Mouse (Mus musculus) ES-Bruce4 (cell line): ENCODE measurements around the gene Recql5. TPM values are rescaled to one million over a fixed set of nuclear protein-coding genes. Genes with fewer than 3 reads are reported as not detected.

Source experiments
- H3K27ac ChIP-seq: 2 replicates; pipeline ENCODE4 v1.5.1; 2012; ENCODE audit warnings: low read length, inconsistent platforms; ENCODE audit not compliant: insufficient read depth
- H3K27me3 ChIP-seq: 2 replicates; pipeline ENCODE4 v1.6.1; 2012; ENCODE audit warnings: mild to moderate bottlenecking, low read length, inconsistent platforms; ENCODE audit not compliant: control insufficient read depth, poor library complexity, insufficient read depth, severe bottlenecking
- H3K36me3 ChIP-seq: 2 replicates; pipeline ENCODE4 v1.6.1; 2012; ENCODE audit warnings: inconsistent platforms, mild to moderate bottlenecking, low read length, moderate library complexity; ENCODE audit not compliant: control insufficient read depth, poor library complexity, insufficient read depth, severe bottlenecking
- H3K4me1 ChIP-seq: one replicate; pipeline ENCODE4 v1.8.1; 2011; ENCODE audit warnings: low read length; ENCODE audit not compliant: control insufficient read depth, insufficient read depth
- H3K4me3 ChIP-seq: 2 replicates; pipeline ENCODE4 v1.5.1; 2011; ENCODE audit warnings: low read depth, mild to moderate bottlenecking, low read length
- H3K9ac ChIP-seq: 2 replicates; pipeline ENCODE4 v1.6.1; 2012; ENCODE audit warnings: low read depth, mild to moderate bottlenecking, inconsistent platforms; ENCODE audit not compliant: poor library complexity, severe bottlenecking
- H3K9me3 ChIP-seq: replicated peaks from 2 replicates; pipeline ENCODE4 v1.6.1; 2012; ENCODE audit warnings: mild to moderate bottlenecking, low read length, inconsistent platforms; ENCODE audit not compliant: control insufficient read depth, poor library complexity, insufficient read depth, severe bottlenecking
- CTCF ChIP-seq: IDR thresholded peaks from one replicate; pipeline ENCODE4 v1.8.1; 2011; ENCODE audit warnings: low read depth, low read length
- EP300 ChIP-seq: IDR thresholded peaks from 2 replicates; pipeline ENCODE4 v1.6.1; 2011; ENCODE audit warnings: low read depth, low read length; ENCODE audit not compliant: insufficient read depth
- POLR2A ChIP-seq: IDR thresholded peaks from one replicate; pipeline ENCODE4 v1.8.1; 2011; ENCODE audit warnings: low read length; ENCODE audit not compliant: insufficient read depth
- polyA plus RNA-seq: library from polyadenylated mRNA; stranded (reverse); fragments of >200 nt; gene quantifications from 2 replicates; pipeline ENCODE4 v1.2.4, GENCODE M21; 2011; ENCODE audit warnings: low read depth; ENCODE audit not compliant: missing spikeins, insufficient read depth, insufficient read length

Gene Recql5
- polyA plus RNA-seq, 1 experiment = 22.6 TPM

- H3K27me3 ChIP-seq = no peaks in the 10 kb centered on the region
- peak overlapping the region; percentile 53 for H3K27ac ChIP-seq
- H3K36me3 ChIP-seq = peaks cover 30% of the 10 kb centered on the region
- no peaks in the 10 kb centered on the region for H3K9me3 ChIP-seq
- no peak overlapping the region for H3K4me3 ChIP-seq
- no peaks in the 10 kb centered on the region for H3K4me1 ChIP-seq
- no peak overlapping the region for H3K9ac ChIP-seq
- TF ChIP-seq EP300 (no peak), CTCF (no peak), POLR2A (no peak)
These were observed 24.7 kb upstream of the Recql5 start for GRCm38 (mm10) chr11:115957971-115958370.

DNA sequence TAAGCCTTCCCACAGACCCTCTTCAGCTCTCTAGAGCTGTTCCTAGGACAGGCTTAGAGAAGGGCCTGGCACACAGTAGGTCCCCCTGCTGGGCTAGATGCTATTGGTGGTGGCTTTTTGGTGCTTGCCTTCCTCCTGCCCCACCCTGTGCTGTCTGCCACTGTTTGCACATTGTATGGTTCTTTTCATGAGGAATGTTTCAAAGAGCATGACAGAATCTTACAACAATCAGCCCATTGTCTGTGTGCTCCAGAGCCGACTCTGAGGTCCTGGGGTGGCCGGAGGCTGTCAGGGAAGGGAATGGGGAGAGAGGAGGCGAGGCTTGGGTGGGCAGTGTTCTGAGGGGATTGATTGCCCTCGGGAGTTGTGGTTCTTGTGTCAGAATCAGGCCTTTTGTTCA lies 23.2 kb upstream of the Recql5 start:
- Histone ChIP-seq H3K9ac (no peak overlapping the region), H3K9me3 (no peaks in the 10 kb centered on the region), H3K27ac (peak overlapping the region; percentile 53; the same call in 1 of the 2 replicates), H3K36me3 (peaks cover 30% of the 10 kb centered on the region), H3K4me1 (no peaks in the 10 kb centered on the region), H3K4me3 (no peak overlapping the region), H3K27me3 (no peaks in the 10 kb centered on the region)
- TF ChIP-seq POLR2A (no peak), EP300 (0 out of 2 replicates have a peak, but pooled peaks have one; percentile 38)

GRCm38 (mm10) chr11:115955195-115955858 lies 22.1 kb upstream of the Recql5 start:
- no peaks in the 10 kb centered on the region for H3K9me3 ChIP-seq
- H3K4me3 ChIP-seq = no peak overlapping the region
- TF ChIP-seq CTCF = no peak
- TF ChIP-seq POLR2A = no peak
- no peaks in the 10 kb centered on the region for H3K4me1 ChIP-seq
- no peak overlapping the region; the same call in 1 of the 2 replicates for H3K27ac ChIP-seq
- H3K9ac ChIP-seq = no peak overlapping the region
- no peaks in the 10 kb centered on the region for H3K27me3 ChIP-seq
- peaks cover 24% of the 10 kb centered on the region for H3K36me3 ChIP-seq

- Histone ChIP-seq H3K36me3 (peaks cover 27% of the 10 kb centered on the region), H3K27ac (no peak overlapping the region), H3K4me1 (no peaks in the 10 kb centered on the region), H3K27me3 (no peaks in the 10 kb centered on the region), H3K9me3 (no peaks in the 10 kb centered on the region), H3K9ac (no peak overlapping the region), H3K4me3 (no peak overlapping the region)
- TF ChIP-seq POLR2A (no peak), CTCF (no peak), EP300 (no peak)
These were observed 21.4 kb upstream of the Recql5 start for GRCm38 (mm10) chr11:115954712-115955111.

DNA sequence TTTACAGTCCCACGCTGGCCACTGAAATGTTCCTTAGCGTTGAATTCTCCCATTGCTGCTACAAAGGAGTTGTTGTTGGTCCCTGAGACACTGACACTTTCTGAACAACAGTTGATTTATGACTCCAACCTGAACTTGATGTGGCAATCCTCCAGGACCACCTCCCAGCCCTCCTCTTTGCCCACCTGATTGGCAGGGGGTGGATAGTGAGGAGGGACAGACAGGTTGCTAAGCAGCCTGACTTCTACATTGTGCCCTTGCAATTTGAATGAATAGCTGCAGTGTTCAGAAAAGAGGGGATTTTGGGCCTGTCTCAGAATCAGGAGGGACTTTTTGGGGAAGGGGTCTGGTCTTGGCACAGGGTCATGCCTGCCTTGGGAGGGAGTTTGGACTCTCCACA lies 17.4 kb upstream of the Recql5 start:
- Histone ChIP-seq H3K27ac (no peak overlapping the region), H3K9me3 (no peaks in the 10 kb centered on the region), H3K9ac (no peak overlapping the region), H3K4me1 (peaks cover 5% of the 10 kb centered on the region), H3K36me3 (peaks cover 28% of the 10 kb centered on the region), H3K4me3 (no peak overlapping the region), H3K27me3 (no peaks in the 10 kb centered on the region)
- TF ChIP-seq CTCF (no peak), EP300 (no peak), POLR2A (no peak)

DNA sequence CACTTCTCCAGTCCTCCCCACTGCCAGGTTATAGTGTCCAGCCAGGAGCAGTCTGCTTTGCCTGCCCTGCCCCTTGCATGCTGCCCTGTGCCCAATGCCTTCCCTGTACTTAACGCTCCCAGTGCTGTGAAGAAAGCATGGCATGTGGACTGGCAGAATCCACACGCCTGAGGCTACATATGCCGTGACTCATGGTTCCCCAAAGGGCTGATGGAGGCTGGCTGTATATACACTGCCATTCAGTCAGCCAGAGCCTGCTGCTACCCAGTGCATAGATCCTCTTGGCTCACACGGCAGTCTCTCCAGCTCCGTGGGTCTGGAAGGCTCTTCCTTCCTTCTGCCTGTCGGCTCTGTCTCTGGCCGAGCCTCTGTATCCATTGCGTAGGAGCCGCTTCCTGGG lies 15.0 kb upstream of the Recql5 start:
- no peak for TF ChIP-seq EP300
- Histone ChIP-seq H3K27me3 (no peaks in the 10 kb centered on the region), H3K9ac (no peak overlapping the region), H3K4me3 (no peak overlapping the region), H3K9me3 (no peaks in the 10 kb centered on the region), H3K4me1 (peaks cover 11% of the 10 kb centered on the region), H3K36me3 (peaks cover 26% of the 10 kb centered on the region), H3K27ac (no peak overlapping the region)
